Comparison of ENCODE assay signal across 17 mouse cellular contexts in the genomic region with DNA sequence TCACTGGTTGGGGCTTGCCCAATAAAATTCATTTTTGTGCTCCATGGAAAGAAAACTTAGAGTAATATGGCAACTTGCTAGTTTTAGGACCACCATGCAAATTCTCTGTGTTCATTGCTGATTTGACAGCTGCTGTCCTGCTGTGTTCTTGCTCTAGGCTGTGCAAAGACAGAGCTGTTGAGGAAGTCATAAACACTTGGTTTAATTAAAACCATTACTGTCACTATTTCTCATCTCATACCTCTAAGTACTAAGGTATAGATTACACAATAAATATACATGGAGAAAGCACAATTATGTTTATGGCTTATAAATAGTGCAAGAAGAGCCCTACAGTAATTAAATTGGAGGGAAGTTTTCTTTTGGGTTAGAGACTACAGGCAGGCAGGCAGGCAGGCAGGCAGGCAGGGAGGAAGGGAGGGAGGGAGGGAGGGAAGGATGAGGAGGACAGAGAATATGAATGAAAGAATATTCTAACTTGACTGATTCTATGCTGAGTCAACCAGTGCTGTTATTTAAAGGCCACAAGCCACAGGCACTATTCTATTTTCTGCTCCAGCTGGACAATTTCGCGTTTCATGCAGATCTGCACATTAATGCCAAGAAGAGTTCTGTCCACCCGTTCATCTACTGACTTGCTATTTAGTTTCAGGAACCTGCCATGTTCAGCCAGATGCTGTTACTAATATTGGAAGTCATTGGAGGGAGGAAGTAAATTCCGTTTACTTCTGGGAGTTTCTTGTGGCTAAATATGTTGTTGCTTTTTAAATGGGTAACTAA.
DNase-seq lines count a peak whose midpoint lies in the region; ATAC-seq lines count a peak whose summit lies in the region.
"Had no signal": no experiment of that assay in that cellular context is flagged by ENCODE, and none has a peak within 500 bp of the region (broad histone marks: within the 10 kb centered on the region; RNA-seq: fewer than 3 reads in every experiment).

No protein-coding gene starts in this region.

- peaks cover 5% of the 10 kb centered on the region; the same call in 1 of the 2 replicates for H3K4me1 ChIP-seq in neural tube, embryonic 15.5 days
- H3K4me1 ChIP-seq in kidney, embryonic 14.5 days (ENCODE audit: control insufficient read depth, insufficient read depth, low read length) = no peaks in the 10 kb centered on the region
- H3K4me1 ChIP-seq: forebrain, embryonic 15.5 days; heart, embryonic 10.5 days had no signal

- no peak overlapping the region for H3K4me3 ChIP-seq in neural tube, embryonic 15.5 days (replicated peaks)
- H3K4me3 ChIP-seq in kidney, embryonic 14.5 days (ENCODE audit: low read length) = no peak overlapping the region
- H3K4me3 ChIP-seq: forebrain, embryonic 15.5 days; heart, embryonic 10.5 days had no signal

- no peaks in the 10 kb centered on the region for H3K27me3 ChIP-seq in neural tube, embryonic 15.5 days (replicated peaks)
- no peaks in the 10 kb centered on the region for H3K27me3 ChIP-seq in kidney, embryonic 14.5 days (ENCODE audit: control insufficient read depth, insufficient read depth, low read length)
- H3K27me3 ChIP-seq: forebrain, embryonic 15.5 days had no signal

- 33% methylated on average over 4 of the region's 4 CpGs for whole genome bisulfite sequencing in neural tube, embryonic 15.5 days
- 72% methylated on average over 4 of the region's 4 CpGs for WGBS in kidney, embryonic 14.5 days

- DNase-seq in gastrocnemius, adult 18-20 months (ENCODE audit: low spot score) = peak; percentile 15
- DNase-seq in gastrocnemius, postnatal 10 days = no peak
- DNase-seq in retina, adult 2 months (ENCODE audit: low read depth, low spot score) = peak; percentile 8
- no peak for DNase-seq in retina, postnatal 1 day
- DNase-seq in left cerebral cortex, adult 9 months (ENCODE audit: low spot score in 2 of 2) = peak; percentile 2 to 3
- no peak for DNase-seq in adrenal gland, postnatal 10 days
- DNase-seq: adrenal gland, adult 2 months; cerebellum, adult 2 months; heart, postnatal 36 days; kidney, adult 9 months; lung, adult 2 months; midbrain, embryonic 14.5 days had no signal

- H3K4me2 ChIP-seq in neural tube, embryonic 15.5 days = no peak overlapping the region
- no peak overlapping the region for H3K4me2 ChIP-seq in kidney, embryonic 14.5 days (replicated peaks; ENCODE audit: low read depth, low read length)
- H3K4me2 ChIP-seq: forebrain, embryonic 15.5 days had no signal

- H3K36me3 ChIP-seq in neural tube, embryonic 15.5 days = no peaks in the 10 kb centered on the region
- no peaks in the 10 kb centered on the region for H3K36me3 ChIP-seq in kidney, embryonic 14.5 days (ENCODE audit: control insufficient read depth, insufficient read depth, low read length)
- H3K36me3 ChIP-seq: forebrain, embryonic 15.5 days; heart, embryonic 10.5 days had no signal

- ATAC-seq in neural tube, embryonic 15.5 days (ENCODE audit: low FRiP score) = peak; percentile 71
- no peak for ATAC-seq in kidney, embryonic 14.5 days (ENCODE audit: low FRiP score, low TSS enrichment)
- ATAC-seq: forebrain, embryonic 15.5 days had no signal

- H3K9ac ChIP-seq in neural tube, embryonic 15.5 days (replicated peaks) = no peak overlapping the region
- no peak overlapping the region for H3K9ac ChIP-seq in kidney, embryonic 14.5 days (ENCODE audit: low read depth, low read length)
- H3K9ac ChIP-seq: forebrain, embryonic 15.5 days had no signal

- no peak overlapping the region for H3K27ac ChIP-seq in neural tube, embryonic 15.5 days (replicated peaks)
- H3K27ac ChIP-seq in kidney, embryonic 14.5 days (ENCODE audit: low read depth, low read length) = no peak overlapping the region
- H3K27ac ChIP-seq: forebrain, embryonic 15.5 days; heart, embryonic 10.5 days; macrophage had no signal

- H3K9me3 ChIP-seq in neural tube, embryonic 15.5 days (replicated peaks) = no peaks in the 10 kb centered on the region
- 0 out of 2 replicates have a peak, but pooled peaks cover 3% of the 10 kb centered on the region for H3K9me3 ChIP-seq in kidney, embryonic 14.5 days (ENCODE audit: control insufficient read depth, low read length)
- H3K9me3 ChIP-seq: heart, embryonic 10.5 days had no signal

Comparison
In these comparisons a context has a peak if more than half of its experiments do, and no peak if none do; other contexts are left out.
1. DNase-seq: peak in gastrocnemius, adult 18-20 months (single experiment), retina, adult 2 months (single experiment) and left cerebral cortex, adult 9 months (2 of 2); none in gastrocnemius, postnatal 10 days (single experiment), retina, postnatal 1 day (single experiment) and adrenal gland, postnatal 10 days (single experiment).